Mouse (Mus musculus): ENCODE data around the gene Lyar. TPM values are rescaled to one million over a fixed set of nuclear protein-coding genes. Genes with fewer than 3 reads are reported as not detected.

The Lyar gene
- total and polyA plus RNA-seq, 2 experiments from 2014 or later, result 27.1 to 41.8 TPM

DNA sequence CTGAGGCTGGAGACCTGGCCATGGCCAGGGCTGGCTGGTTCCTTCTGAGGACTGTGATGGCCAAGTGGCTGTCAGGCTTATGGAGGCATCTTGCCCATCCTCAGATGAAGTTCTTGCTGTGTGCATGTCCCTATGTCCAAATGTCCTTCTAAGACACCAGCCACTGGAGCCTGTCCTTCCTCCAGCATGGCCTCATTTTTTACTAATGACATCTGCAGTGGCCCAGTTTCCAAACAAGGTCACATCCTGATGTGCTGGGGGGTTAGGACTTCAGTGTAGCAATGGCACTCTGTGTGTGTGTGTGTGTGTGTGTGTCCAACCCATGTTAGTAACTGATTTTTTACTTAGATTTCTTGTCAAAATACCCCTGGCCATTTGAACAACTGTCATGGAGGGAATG, 24.3 kb upstream of the Lyar start:
- no peak overlapping the region for H3K9ac ChIP-seq
- H3K36me3 ChIP-seq (ENCODE audit: insufficient read depth), result peaks cover 15% of the 10 kb centered on the region
- ATAC-seq (no peak), DNase-seq (no peak)
- H3K27ac ChIP-seq (ENCODE audit: low read depth, low read length), result no peak overlapping the region
- no peaks in the 10 kb centered on the region for H3K27me3 ChIP-seq (ENCODE audit: insufficient read depth, low read length)
- H3K4me1 ChIP-seq (ENCODE audit: insufficient read depth), result no peaks in the 10 kb centered on the region
- no peak for TF ChIP-seq CTCF (IDR thresholded peaks at IDR 0.05; ENCODE audit: low read depth)
- no peak overlapping the region for H3K4me2 ChIP-seq (ENCODE audit: low read depth)
- H3K9me3 ChIP-seq (ENCODE audit: low read length), result no peaks in the 10 kb centered on the region
- H3K4me3 ChIP-seq (ENCODE audit: low read depth, low read length), result no peak overlapping the region

DNA sequence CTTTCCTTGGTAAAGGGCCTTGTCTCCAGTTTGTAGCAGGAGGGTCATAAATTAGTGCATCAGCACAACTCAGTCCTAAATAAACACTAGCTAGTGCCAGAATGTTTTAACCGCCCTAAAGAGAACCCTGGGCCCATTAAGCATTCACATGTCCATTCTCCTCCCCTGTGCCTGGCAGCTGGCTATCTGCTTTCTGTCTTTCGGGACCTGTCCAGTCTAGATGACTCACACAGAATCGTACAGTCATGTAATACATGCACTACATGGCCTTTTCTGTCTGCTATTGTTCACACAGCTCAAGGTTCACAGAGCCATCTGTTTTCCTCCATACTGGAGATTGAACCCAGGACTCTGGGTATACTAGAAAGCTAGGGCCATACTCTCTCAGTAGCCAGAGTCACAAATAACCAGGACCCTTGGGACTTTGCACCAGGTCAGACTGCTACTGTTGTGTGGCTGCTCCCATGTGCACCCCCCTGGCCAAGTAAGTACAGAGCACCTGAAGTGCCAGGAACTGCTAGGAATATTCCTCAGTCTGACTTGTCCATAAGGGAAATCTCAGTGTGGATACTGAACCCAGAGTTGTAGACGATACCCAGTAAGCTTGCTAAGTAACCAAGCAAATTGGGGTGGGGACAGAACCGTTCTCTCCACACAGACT, 23.3 kb upstream of the Lyar start:
- H3K9ac ChIP-seq, result no peak overlapping the region

DNA sequence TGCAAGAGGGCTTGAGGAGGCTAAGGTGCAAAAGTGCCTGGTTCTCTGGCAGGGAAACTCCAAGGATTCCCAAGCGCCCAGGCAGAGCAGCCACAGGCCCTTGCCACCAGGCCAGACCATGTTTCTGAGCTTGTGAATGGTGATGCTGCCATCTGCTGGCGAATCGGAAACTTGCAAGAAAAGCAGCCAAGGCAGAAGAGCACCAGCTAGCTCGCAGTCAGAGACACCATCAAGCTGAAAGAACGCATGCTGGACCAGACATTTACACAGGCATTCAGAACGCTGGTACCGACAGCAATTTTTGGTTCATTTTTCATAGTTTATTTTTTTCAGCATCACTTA, 22.8 kb upstream of the Lyar start:
- Histone ChIP-seq H3K4me3 (ENCODE audit: low read depth, low read length) (no peak overlapping the region), H3K9me3 (ENCODE audit: low read length) (no peaks in the 10 kb centered on the region), H3K4me1 (ENCODE audit: insufficient read depth) (no peaks in the 10 kb centered on the region), H3K27me3 (ENCODE audit: insufficient read depth, low read length) (no peaks in the 10 kb centered on the region), H3K4me2 (ENCODE audit: low read depth) (no peak overlapping the region), H3K27ac (ENCODE audit: low read depth, low read length) (no peak overlapping the region), H3K36me3 (ENCODE audit: insufficient read depth) (peaks cover 29% of the 10 kb centered on the region), H3K9ac (no peak overlapping the region)
- TF ChIP-seq CTCF (IDR thresholded peaks at IDR 0.05; ENCODE audit: low read depth), result peak; percentile 97
- peak; percentile 88 for ATAC-seq
- peak; percentile 93 for DNase-seq
- 17% methylated on average over 7 of the region's 7 CpGs for WGBS

More for the DNA sequence above, 23.3 kb upstream of the Lyar start:
- no peaks in the 10 kb centered on the region for H3K4me1 ChIP-seq (ENCODE audit: insufficient read depth)
- H3K9me3 ChIP-seq (ENCODE audit: low read length), result no peaks in the 10 kb centered on the region
- H3K36me3 ChIP-seq (ENCODE audit: insufficient read depth), result peaks cover 24% of the 10 kb centered on the region
- 76% methylated on average over 5 of the region's 5 CpGs for WGBS
- no peak overlapping the region for H3K4me2 ChIP-seq (ENCODE audit: low read depth)
- DNase-seq, result no peak
- no peak for ATAC-seq
- no peak overlapping the region for H3K27ac ChIP-seq (ENCODE audit: low read depth, low read length)
- TF ChIP-seq CTCF (IDR thresholded peaks at IDR 0.05; ENCODE audit: low read depth), result no peak
- H3K4me3 ChIP-seq (ENCODE audit: low read depth, low read length), result no peak overlapping the region
- H3K27me3 ChIP-seq (ENCODE audit: insufficient read depth, low read length), result no peaks in the 10 kb centered on the region

DNA sequence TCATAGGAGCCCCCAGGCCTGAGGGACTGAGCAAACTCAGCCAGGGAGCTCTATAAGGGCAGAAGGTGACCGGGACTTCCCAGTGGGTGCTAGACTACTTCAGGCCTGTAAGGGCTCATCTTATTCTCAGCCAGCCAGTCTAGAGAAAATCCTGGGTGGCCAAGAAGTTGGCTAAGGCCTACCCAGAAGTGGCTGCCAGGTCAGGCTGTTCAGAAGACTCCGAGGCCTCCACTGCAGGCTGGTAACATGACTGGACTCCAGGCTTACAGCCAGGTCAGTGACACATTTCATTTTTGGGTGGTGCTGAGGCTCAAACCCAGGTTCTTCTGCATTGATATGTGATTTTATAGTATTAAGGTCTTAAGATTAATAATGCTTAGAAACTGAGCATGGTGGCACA, 20.6 kb upstream of the Lyar start:
- Histone ChIP-seq H3K27ac (ENCODE audit: low read depth, low read length) (no peak overlapping the region), H3K9ac (no peak overlapping the region), H3K9me3 (ENCODE audit: low read length) (no peaks in the 10 kb centered on the region), H3K4me2 (ENCODE audit: low read depth) (no peak overlapping the region), H3K36me3 (ENCODE audit: insufficient read depth) (peaks cover 51% of the 10 kb centered on the region), H3K27me3 (ENCODE audit: insufficient read depth, low read length) (no peaks in the 10 kb centered on the region), H3K4me3 (ENCODE audit: low read depth, low read length) (no peak overlapping the region), H3K4me1 (ENCODE audit: insufficient read depth) (no peaks in the 10 kb centered on the region)
- DNase-seq (no peak), ATAC-seq (no peak)
- 93% methylated on average over 2 of the region's 2 CpGs for WGBS
- no peak for TF ChIP-seq CTCF (IDR thresholded peaks at IDR 0.05; ENCODE audit: low read depth)

DNA sequence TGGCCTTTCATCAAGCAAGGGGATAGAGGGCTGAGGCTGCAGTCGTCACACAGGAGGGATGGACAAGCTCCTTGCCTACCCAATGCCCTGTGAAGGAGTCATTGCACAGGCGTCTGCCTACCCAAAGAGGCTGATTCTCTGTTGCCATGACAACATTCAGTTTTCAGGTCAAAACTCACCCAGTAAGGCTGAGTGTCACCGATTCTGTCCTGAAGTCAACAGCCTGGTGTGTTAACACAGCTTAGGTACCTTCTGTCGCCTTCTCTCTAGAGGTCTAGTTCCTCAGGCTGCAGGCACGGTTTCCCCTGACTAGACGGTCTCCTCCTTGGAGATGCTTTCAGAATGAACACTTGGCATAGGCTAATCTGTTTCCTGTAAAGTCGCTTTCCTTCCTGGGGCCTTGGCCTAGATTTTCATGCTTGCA, 15.0 kb upstream of the Lyar start:
- no peak for TF ChIP-seq CTCF (IDR thresholded peaks at IDR 0.05; ENCODE audit: low read depth)
- H3K27me3 ChIP-seq (ENCODE audit: insufficient read depth, low read length), result no peaks in the 10 kb centered on the region
- no peaks in the 10 kb centered on the region for H3K4me1 ChIP-seq (ENCODE audit: insufficient read depth)
- H3K9ac ChIP-seq, result no peak overlapping the region
- peaks cover 70% of the 10 kb centered on the region for H3K36me3 ChIP-seq (ENCODE audit: insufficient read depth)
- ATAC-seq (peak; percentile 63), DNase-seq (no peak)
- H3K4me2 ChIP-seq (ENCODE audit: low read depth), result no peak overlapping the region
- H3K4me3 ChIP-seq (ENCODE audit: low read depth, low read length), result no peak overlapping the region
- no peak overlapping the region for H3K27ac ChIP-seq (ENCODE audit: low read depth, low read length)
- no peaks in the 10 kb centered on the region for H3K9me3 ChIP-seq (ENCODE audit: low read length)
- WGBS, result 67% methylated on average over 7 of the region's 7 CpGs

DNA sequence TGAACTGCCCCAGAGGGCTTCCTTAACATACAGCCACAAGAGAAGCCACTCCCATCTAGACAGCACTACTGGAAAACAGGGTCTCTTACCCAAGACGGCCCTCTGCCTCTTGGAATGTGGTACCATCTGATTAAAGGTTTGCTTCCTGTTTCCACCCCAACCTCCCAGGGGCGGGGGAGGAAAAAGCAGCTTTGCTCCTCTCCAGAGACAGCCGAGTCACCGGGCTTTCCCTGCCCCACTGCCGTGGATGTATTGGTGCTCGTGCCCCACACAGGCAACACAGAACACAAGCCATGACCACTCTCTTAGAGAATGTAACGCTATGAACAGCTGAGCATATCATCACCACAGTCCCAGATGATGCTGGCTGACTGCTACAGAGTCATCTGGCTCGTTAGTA, 11.3 kb upstream of the Lyar start:
- Histone ChIP-seq H3K36me3 (ENCODE audit: insufficient read depth) (peaks cover 69% of the 10 kb centered on the region), H3K4me3 (ENCODE audit: low read depth, low read length) (no peak overlapping the region), H3K9ac (no peak overlapping the region), H3K27ac (ENCODE audit: low read depth, low read length) (no peak overlapping the region), H3K4me2 (ENCODE audit: low read depth) (no peak overlapping the region), H3K27me3 (ENCODE audit: insufficient read depth, low read length) (no peaks in the 10 kb centered on the region), H3K9me3 (ENCODE audit: low read length) (no peaks in the 10 kb centered on the region), H3K4me1 (ENCODE audit: insufficient read depth) (no peaks in the 10 kb centered on the region)
- WGBS, result 77% methylated on average over 8 of the region's 8 CpGs
- no peak for DNase-seq
- TF ChIP-seq CTCF (IDR thresholded peaks at IDR 0.05; ENCODE audit: low read depth), result no peak
- ATAC-seq, result no peak

DNA sequence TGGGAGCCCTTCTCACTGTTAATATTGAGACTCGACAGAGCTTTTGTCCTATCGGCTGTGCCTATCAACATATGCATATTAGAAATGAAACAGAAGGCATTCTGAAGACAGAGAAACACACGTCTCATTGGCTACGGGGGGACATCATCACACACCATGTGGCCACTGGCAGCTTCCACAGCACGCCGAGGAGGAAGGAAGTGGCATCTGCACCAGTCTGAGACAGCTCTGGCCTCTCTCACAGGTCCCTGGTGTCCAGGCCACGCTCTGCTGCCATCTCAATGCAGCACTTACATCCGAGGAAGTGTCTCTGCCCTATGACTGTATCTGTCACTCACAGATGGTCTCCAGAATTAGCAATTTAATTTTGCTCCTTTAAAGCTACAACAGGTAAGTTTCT, 8.6 kb upstream of the Lyar start:
- 82% methylated on average over 8 of the region's 8 CpGs for WGBS
- H3K4me1 ChIP-seq (ENCODE audit: insufficient read depth), result no peaks in the 10 kb centered on the region
- TF ChIP-seq CTCF (IDR thresholded peaks at IDR 0.05; ENCODE audit: low read depth), result no peak
- H3K9ac ChIP-seq, result no peak overlapping the region
- ATAC-seq (no peak), DNase-seq (no peak)
- no peak overlapping the region for H3K27ac ChIP-seq (ENCODE audit: low read depth, low read length)
- no peaks in the 10 kb centered on the region for H3K27me3 ChIP-seq (ENCODE audit: insufficient read depth, low read length)
- peaks cover 68% of the 10 kb centered on the region for H3K36me3 ChIP-seq (ENCODE audit: insufficient read depth)
- no peaks in the 10 kb centered on the region for H3K9me3 ChIP-seq (ENCODE audit: low read length)
- H3K4me2 ChIP-seq (ENCODE audit: low read depth), result no peak overlapping the region
- no peak overlapping the region for H3K4me3 ChIP-seq (ENCODE audit: low read depth, low read length)

Data from forebrain, postnatal 0 days (tissue).